ENCODE assay signal across 15 mouse cellular contexts in the genomic region with DNA sequence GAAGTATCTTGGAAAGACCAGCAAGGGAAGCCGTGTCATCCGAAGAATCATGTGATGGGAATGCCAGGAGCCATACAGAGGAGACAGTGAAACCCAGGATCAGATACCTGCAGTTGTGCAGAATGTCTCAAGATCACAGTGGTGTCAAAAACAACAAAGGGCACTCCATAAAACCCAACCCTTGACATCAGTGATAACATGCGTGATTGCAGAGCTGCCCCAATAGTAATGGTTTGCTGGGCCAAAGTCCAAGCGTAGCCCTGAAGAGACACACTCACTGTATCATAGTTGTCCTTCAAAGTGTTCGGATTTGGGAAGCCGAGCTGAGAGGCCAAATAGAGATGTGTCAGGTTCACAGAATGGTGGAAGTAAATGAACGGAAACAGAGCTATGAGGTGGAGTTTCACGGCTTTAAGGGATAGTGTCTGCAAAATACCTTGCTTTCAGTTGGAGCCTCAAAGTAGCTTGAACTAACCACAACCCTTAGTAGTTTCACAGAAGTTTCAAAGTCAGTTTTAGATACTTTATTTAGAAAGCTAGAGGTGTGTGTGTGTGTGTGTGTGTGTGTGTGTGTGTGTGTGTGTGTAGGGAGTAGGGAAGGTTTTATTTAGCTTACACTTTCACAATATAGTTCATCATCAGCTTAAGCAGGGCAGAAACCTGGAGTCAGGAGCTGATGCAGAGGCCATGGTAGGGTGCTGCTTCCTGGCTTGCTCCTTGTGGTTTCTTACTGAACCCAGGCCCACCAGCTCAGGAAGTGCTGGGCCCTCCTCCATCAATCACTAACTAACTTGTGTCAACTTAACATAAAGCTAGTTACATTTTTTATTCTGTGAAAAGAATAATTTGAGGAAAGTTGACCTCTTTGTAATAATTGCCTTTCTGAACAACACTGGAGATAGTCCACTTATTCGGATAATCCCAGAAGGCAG. TPM values are rescaled to one million over a fixed set of nuclear protein-coding genes. Genes with fewer than 3 reads are reported as not detected.
A peak's percentile ranks its signal among the peaks of the same experiment; 100 is the strongest.
DNase-seq lines count a peak whose midpoint lies in the region; ATAC-seq lines count a peak whose summit lies in the region.
"Had no signal": no experiment of that assay in that cellular context is flagged by ENCODE, and none has a peak within 500 bp of the region (broad histone marks: within the 10 kb centered on the region; RNA-seq: fewer than 3 reads in every experiment).

No protein-coding gene starts in this region.

- DNase-seq in CD4-positive helper T cell, adult 2 months (ENCODE audit: low read depth, low spot score): peak; percentile 59
- DNase-seq in CD8-positive naive resting alpha-beta T cell, adult 2 months (ENCODE audit: low read depth in 2 of 2, low spot score in 2 of 2): peak; percentile 10 to 36
- DNase-seq in thymus, postnatal 14 days: peak; percentile 41
- no peak for DNase-seq in right cerebral cortex, postnatal 14 days
- no peak for DNase-seq in left cerebral cortex, postnatal 10 days (ENCODE audit: extremely low spot score in 1 of 2, low spot score in 2 of 2)
- no peak for DNase-seq in gastrocnemius, postnatal 14 days
- DNase-seq: adrenal gland, postnatal 36 days; cerebellum, adult 11-12 months; cerebellum, postnatal 25 days; gastrocnemius, adult 2 months; heart, adult 18-20 months had no signal

- peak; percentile 32 for ATAC-seq in inflammation-experienced regulatory T-cells, adult 6 months
- ATAC-seq: midbrain, embryonic 16.5 days had no signal

- intact Hi-C loops in left cerebral cortex, postnatal 10 days (cut with DNase I): no loop called here
- intact Hi-C loops in gastrocnemius, postnatal 14 days (cut with DNase I; ENCODE audit: low total_unique reads): no loop called here

RNA-seq across cellular contexts. Expression of a gene that starts 17.2 kb away (rescaled TPM):
- 1 to 10 TPM; 3.7 to 5.2 (median 4.6) TPM for polyA plus RNA-seq in inflammation-experienced regulatory T-cells, adult 6 months (2017; shearing (Covaris generic))
- 10 to 100 TPM; 16.7 to 18.6 TPM for total RNA-seq in left cerebral cortex, postnatal 10 days (2021)
- total RNA-seq in gastrocnemius, postnatal 14 days (2021): 1 to 10 TPM; 2.3 to 3.5 TPM

RNA-seq across cellular contexts. Expression of a gene that starts 17.6 kb away (rescaled TPM):
- polyA plus RNA-seq in inflammation-experienced regulatory T-cells, adult 6 months (2017; shearing (Covaris generic)): under 1 TPM in 2 of 3 experiments, not detected in 1; 0.66 to 0.74 TPM
- 1 to 10 TPM; 3.8 to 5.5 TPM for total RNA-seq in left cerebral cortex, postnatal 10 days (2021)
- total RNA-seq in gastrocnemius, postnatal 14 days (2021): 1 to 10 TPM; 3.8 to 3.9 TPM
- total RNA-seq: MEL had no signal
- polyA plus RNA-seq: liver, embryonic 15.5 days had no signal

Comparison
In these comparisons a context has a peak if more than half of its experiments do, and no peak if none do; other contexts are left out.
1. DNase-seq: peak in CD4-positive helper T cell, adult 2 months (single experiment), CD8-positive naive resting alpha-beta T cell, adult 2 months (2 of 2) and thymus, postnatal 14 days (single experiment); none in right cerebral cortex, postnatal 14 days (single experiment), left cerebral cortex, postnatal 10 days (0 of 2) and gastrocnemius, postnatal 14 days (single experiment).